19 mouse cellular contexts compared by ENCODE assay signal in the genomic region with DNA sequence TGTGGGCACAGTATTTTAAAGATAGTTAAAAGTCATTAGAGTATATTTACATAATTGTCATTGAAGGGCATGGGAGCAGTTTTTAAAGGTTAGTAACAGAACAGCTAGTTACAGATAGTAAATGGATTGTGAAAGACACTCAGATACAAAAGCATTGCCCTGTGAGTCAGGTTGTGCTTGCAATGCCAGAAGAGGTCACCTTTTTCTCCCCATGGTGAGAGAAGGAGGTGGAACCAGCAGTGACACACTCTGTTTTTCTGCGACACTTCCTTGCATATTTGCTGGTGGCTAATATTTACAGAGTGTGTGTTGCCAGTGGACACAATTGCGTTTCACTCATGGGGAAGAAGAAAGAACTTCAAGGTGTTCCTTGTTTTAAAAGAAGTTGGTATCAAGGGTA. TPM values are rescaled to one million over a fixed set of nuclear protein-coding genes. Genes with fewer than 3 reads are reported as not detected.
DNase-seq lines count a peak whose midpoint lies in the region; ATAC-seq and TF ChIP-seq lines count a peak whose summit lies in the region.
"Had no signal": no experiment of that assay in that cellular context is flagged by ENCODE, and none has a peak within 500 bp of the region (broad histone marks: within the 10 kb centered on the region; RNA-seq: fewer than 3 reads in every experiment).

No protein-coding gene starts in this region.

- H3K27ac ChIP-seq in liver, adult 2 months (replicated peaks; ENCODE audit: insufficient read depth, low read depth, low read length): peak overlapping the region; percentile 78
- H3K27ac ChIP-seq in lung, postnatal 0 days (ENCODE audit: low read length): no peak overlapping the region
- peak overlapping the region; percentile 37; the same call in 1 of the 2 replicates for H3K27ac ChIP-seq in small intestine, adult 2 months (ENCODE audit: insufficient read depth, low read depth, low read length)
- H3K27ac ChIP-seq: embryonic facial prominence, embryonic 13.5 days; forebrain, embryonic 12.5 days; heart, embryonic 10.5 days; hindbrain, embryonic 12.5 days had no signal

- no peak for TF ChIP-seq EP300 in lung, postnatal 0 days (IDR thresholded peaks at IDR 0.05)

- H3K4me2 ChIP-seq in lung, postnatal 0 days (replicated peaks; ENCODE audit: low read depth, low read length): no peak overlapping the region
- H3K4me2 ChIP-seq: embryonic facial prominence, embryonic 13.5 days; forebrain, embryonic 12.5 days; hindbrain, embryonic 12.5 days had no signal

- H3K36me3 ChIP-seq in liver, adult 2 months (ENCODE audit: control insufficient read depth, insufficient read depth, low read length): peaks cover 33% of the 10 kb centered on the region
- no peaks in the 10 kb centered on the region for H3K36me3 ChIP-seq in lung, postnatal 0 days (ENCODE audit: insufficient read depth, low read length)
- H3K36me3 ChIP-seq in small intestine, adult 2 months (ENCODE audit: control insufficient read depth, insufficient read depth, low read length): peaks cover 11% of the 10 kb centered on the region; the same call in 1 of the 2 replicates
- H3K36me3 ChIP-seq: embryonic facial prominence, embryonic 13.5 days; forebrain, embryonic 12.5 days; heart, embryonic 10.5 days; hindbrain, embryonic 12.5 days had no signal

- H3K4me3 ChIP-seq in liver, adult 2 months (ENCODE audit: insufficient read depth, low read depth, low read length): peak overlapping the region; percentile 100
- no peak overlapping the region for H3K4me3 ChIP-seq in lung, postnatal 0 days (ENCODE audit: low read depth, low read length)
- H3K4me3 ChIP-seq in small intestine, adult 2 months (ENCODE audit: low read depth, low read length): no peak overlapping the region
- H3K4me3 ChIP-seq: embryonic facial prominence, embryonic 13.5 days; forebrain, embryonic 12.5 days; heart, embryonic 10.5 days; hindbrain, embryonic 12.5 days had no signal

- H3K9me3 ChIP-seq in lung, postnatal 0 days (ENCODE audit: low read length): no peaks in the 10 kb centered on the region
- H3K9me3 ChIP-seq: embryonic facial prominence, embryonic 13.5 days; forebrain, embryonic 12.5 days; heart, embryonic 10.5 days; hindbrain, embryonic 12.5 days had no signal

- H3K27me3 ChIP-seq in liver, adult 2 months (ENCODE audit: control insufficient read depth, insufficient read depth, low read length): no peaks in the 10 kb centered on the region
- no peaks in the 10 kb centered on the region for H3K27me3 ChIP-seq in lung, postnatal 0 days (replicated peaks; ENCODE audit: insufficient read depth, low read length)
- H3K27me3 ChIP-seq in small intestine, adult 2 months (ENCODE audit: control insufficient read depth, insufficient read depth, low read length): no peaks in the 10 kb centered on the region
- H3K27me3 ChIP-seq: embryonic facial prominence, embryonic 13.5 days; forebrain, embryonic 12.5 days; hindbrain, embryonic 12.5 days had no signal

- no peak for TF ChIP-seq POLR2A in liver, adult 2 months (IDR thresholded peaks at IDR 0.05; ENCODE audit: extremely low read depth, insufficient read depth, low read length)
- no peak for TF ChIP-seq POLR2A in small intestine, adult 2 months (IDR thresholded peaks at IDR 0.05; ENCODE audit: low read depth, low read length)

- 25% methylated on average over 2 of the region's 2 CpGs for WGBS in liver, adult 2 months
- 51% methylated on average over 2 of the region's 2 CpGs for WGBS in lung, postnatal 0 days
- 22% methylated on average over 2 of the region's 2 CpGs for WGBS in small intestine, adult 2 months

- no peak for ATAC-seq in lung, postnatal 0 days
- ATAC-seq: forebrain, embryonic 16.5 days had no signal

- no peak for TF ChIP-seq CTCF in liver, adult 2 months (IDR thresholded peaks at IDR 0.05; ENCODE audit: low read depth, low read length)
- TF ChIP-seq CTCF in lung, postnatal 0 days (IDR thresholded peaks at IDR 0.05): no peak
- TF ChIP-seq CTCF in small intestine, adult 2 months (IDR thresholded peaks at IDR 0.05; ENCODE audit: extremely low read depth, insufficient read length, insufficient replicate concordance, low read depth, low read length): no peak

- peaks cover 19% of the 10 kb centered on the region for H3K79me2 ChIP-seq in liver, adult 2 months (ENCODE audit: control insufficient read depth, insufficient read depth, low read length)

- DNase-seq in liver, adult 2 months (ENCODE audit: extremely low read depth, low read depth, low spot score): peak; percentile 91
- no peak for DNase-seq in liver
- peak; percentile 22 for DNase-seq in lung, postnatal 0 days (ENCODE audit: low spot score)
- no peak for DNase-seq in lung, postnatal 4 days
- no peak for DNase-seq in spleen, postnatal 14 days (ENCODE audit: low spot score in 2 of 2)
- DNase-seq: adrenal gland, adult 8-10 months; cerebellum, adult 18-20 months; cerebellum, adult 9-11 months; cerebellum, postnatal 36 days; gastrocnemius, postnatal 10 days; heart, adult 18-20 months; heart, postnatal 10 days; heart, postnatal 4 days had no signal

- peak overlapping the region; percentile 78 for H3K9ac ChIP-seq in liver, adult 2 months (ENCODE audit: low read depth, low read length)
- no peak overlapping the region for H3K9ac ChIP-seq in lung, postnatal 0 days (replicated peaks; ENCODE audit: low read depth)
- H3K9ac ChIP-seq: embryonic facial prominence, embryonic 13.5 days; forebrain, embryonic 12.5 days; hindbrain, embryonic 12.5 days had no signal

- peaks cover 7% of the 10 kb centered on the region for H3K4me1 ChIP-seq in liver, adult 2 months (ENCODE audit: control insufficient read depth, insufficient read depth, low read length)
- no peaks in the 10 kb centered on the region for H3K4me1 ChIP-seq in lung, postnatal 0 days (ENCODE audit: insufficient read depth, low read depth, low read length)
- peaks cover 9% of the 10 kb centered on the region; the same call in 1 of the 2 replicates for H3K4me1 ChIP-seq in small intestine, adult 2 months (ENCODE audit: control insufficient read depth, insufficient read depth, insufficient read length, low read length)
- H3K4me1 ChIP-seq: embryonic facial prominence, embryonic 13.5 days; forebrain, embryonic 12.5 days; heart, embryonic 10.5 days; hindbrain, embryonic 12.5 days had no signal

RNA-seq across cellular contexts. Expression of a gene that starts 2.6 kb away (rescaled TPM):
- total RNA-seq in liver, adult 2 months (2014; rRNA removed): 3,653 and 4,046 TPM in 2 replicates
- 745 and 766 TPM in 2 replicates for polyA plus RNA-seq in liver, adult 2 months (2012; rRNA removed)
- polyA plus RNA-seq in lung, postnatal 0 days (2015; fragmentation: Nextera tagmentation; extraction: Ambion mirVana): 0.05 and 0.06 TPM in 2 replicates
- 29.9 and 38.5 TPM in 2 replicates for polyA plus RNA-seq in small intestine, adult 2 months (2012; rRNA removed)

Comparison
In these comparisons a context has a peak if more than half of its experiments do, and no peak if none do; other contexts are left out.
1. DNase-seq: peak in liver, adult 2 months (single experiment) and lung, postnatal 0 days (single experiment); none in liver (single experiment), lung, postnatal 4 days (0 of 2) and spleen, postnatal 14 days (0 of 2).
2. RNA of a gene that starts 2.6 kb away (polyA plus RNA-seq): 745 to 766 TPM in liver, adult 2 months and 29.9 to 38.5 TPM in small intestine, adult 2 months; 0.05 to 0.06 TPM in lung, postnatal 0 days; every median in the first group is over 10 times any median in the second.